Mouse (Mus musculus) cerebellum, postnatal 25 days (tissue): ENCODE measurements at regions not wholly inside any gene's neighbourhood (a gene's known extent, or its start where the extent isn't known, plus 50 kb on each side); places are given as distances from the start of the nearest gene placed in this dataset.

ENCODE experiments used
- DNase-seq, 2 experiments: peaks; one replicate each; pipeline ENCODE4 v3.0.0; 2021; ENCODE audit warnings: mixed read lengths in 2 of 2

DNA sequence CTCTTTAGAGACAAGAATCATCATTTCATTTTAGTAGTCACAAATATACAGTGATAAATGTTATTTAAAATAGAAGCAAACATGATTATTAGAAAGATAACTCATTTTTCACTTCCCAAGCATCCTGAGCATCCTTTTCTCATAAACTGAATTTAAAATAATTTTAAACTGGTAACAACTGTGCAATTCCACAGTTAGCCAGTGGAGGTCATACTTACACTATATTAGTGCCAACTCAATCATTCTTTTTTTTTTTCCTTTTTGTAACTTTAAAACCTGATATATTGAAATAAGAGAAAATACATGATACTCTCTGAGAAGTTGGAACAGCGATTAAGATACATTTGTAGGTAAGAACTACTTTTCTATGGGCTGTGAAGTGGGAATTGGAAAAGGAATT lies 113.2 kb upstream of the Gm17509 start:
- no peak for DNase-seq

DNA sequence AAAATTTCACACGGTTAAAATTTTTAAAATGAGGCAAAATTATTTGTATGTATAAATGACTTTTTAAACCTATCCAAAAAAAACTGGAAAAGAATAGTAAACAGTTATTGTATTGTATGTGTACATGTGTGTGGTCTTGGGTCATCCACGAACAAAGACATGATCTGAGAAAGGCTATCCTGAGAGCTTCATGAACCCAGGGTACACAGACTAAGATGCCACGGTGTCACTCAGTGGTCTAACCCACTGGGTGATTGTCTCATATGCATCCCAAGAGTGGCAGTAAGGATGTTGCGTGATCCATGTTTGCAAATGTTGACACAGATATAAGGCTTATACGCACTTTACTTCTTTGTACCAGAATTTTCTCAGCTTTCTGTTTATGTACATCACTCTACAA lies 113.7 kb upstream of the Gm17509 start:
- no peak for DNase-seq

DNA sequence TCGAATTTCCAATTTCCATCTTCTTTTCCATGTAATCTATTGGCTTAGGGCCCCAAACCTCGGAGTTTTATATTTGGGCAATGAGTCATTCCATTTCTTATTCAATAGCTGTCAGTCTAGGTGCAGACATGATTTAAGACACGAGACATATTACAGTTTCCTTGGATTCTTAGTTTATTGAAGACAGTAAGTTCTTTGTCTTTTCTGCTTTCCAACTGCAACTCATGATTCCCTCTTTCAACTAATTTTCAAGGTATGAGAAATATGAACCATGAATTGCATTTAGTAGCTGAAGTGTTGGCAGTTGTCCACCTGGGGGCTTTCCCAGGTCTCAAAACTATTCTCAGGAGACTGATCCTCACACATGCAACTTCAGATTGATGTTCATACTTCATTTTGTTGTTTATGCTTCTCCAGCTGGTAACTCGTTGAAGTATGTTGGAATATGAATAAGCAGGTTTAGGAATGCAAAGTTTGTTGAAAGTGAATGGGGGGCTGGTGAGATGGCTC lies 160.3 kb upstream of the Gm17509 start:
- no peak for DNase-seq

DNA sequence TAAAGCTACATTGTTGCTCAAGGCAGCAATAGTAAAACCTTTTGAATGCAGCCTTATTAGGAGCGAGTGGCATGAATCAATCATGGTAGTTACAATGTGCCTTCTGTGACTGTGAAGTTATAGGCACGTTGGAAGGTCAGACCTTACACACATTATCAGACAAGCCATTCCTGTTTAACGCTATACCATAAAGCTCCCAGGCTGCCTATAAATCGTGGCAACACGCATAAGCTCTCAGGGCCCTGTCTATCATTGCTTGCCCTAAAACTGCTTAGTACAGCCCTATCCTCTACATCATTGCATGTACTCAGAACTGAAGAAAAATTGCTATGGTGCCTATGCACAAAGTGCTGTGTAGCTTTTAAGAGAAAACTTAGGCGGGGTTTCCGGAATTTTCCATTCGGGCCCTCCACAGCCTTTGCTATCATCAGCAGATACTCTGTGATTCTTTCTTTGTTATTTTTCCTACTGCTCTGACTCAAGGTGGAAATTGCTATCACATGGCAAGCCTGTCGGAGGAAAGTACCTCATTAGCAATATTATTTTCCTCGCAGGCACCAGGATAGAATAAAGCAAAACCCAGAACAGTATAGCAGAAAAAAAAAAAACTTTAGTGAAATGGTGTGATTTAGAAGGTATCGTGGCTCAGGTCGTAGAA lies 162.7 kb upstream of the Gm17509 start:
- DNase-seq, result no peak

DNA sequence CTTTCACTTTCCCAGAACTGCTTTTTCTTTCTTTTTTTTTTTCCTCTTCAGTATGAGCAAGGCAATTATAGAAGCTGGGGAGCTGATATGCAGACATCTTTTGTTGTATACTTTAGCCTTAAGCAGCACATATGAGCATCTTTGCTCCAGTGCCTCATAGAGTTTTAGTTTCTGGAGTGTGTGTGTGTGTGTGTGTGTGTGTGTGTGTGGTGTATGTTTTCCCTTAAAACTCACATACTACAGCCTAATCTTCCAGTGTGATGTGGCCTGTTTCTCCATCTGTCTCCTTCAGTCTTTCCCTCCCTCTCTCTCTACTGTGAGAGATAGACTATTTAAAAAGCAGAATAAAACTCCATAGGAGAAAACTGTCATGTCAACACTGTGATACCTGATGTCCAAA lies 169.4 kb upstream of the Gm17509 start:
- no peak for DNase-seq

DNA sequence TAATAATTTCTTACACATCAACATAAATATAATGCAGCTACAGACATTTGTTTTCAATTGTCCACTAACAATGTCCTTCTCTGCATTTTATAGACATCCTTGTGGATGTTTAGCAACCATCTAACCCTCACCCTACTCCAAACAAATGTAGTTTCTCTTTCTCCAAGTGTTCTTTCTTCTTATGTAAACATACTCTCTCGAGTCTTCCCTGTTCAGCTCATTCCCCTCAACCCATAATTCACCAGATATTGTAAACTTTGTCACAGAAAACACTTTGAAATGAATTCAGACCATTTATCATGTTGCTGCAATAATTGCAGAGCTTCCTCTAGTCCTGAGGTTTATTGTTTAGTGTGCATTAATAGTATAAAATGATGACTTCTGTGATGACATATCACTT lies 172.6 kb upstream of the Gm17509 start:
- no peak for DNase-seq

DNA sequence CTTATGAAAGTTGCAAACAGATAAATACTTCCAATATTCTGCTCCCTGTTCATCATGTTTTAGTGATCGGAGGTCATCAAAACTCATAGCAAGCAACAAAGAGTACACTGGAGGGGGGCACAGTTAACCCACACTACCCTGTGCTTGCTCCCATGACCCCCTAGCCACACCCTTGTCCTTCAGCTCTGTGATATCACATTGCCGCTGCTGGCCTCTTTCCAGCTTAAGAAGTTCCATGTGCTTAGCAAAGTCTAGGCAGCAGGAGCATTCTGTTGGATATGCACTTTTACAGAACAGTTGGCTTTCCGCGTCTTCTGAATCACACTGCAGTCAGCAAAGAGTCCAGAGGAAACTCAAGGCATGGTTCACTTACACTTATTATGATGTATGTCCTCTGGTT lies 180.4 kb upstream of the Gm17509 start:
- no peak for DNase-seq

DNA sequence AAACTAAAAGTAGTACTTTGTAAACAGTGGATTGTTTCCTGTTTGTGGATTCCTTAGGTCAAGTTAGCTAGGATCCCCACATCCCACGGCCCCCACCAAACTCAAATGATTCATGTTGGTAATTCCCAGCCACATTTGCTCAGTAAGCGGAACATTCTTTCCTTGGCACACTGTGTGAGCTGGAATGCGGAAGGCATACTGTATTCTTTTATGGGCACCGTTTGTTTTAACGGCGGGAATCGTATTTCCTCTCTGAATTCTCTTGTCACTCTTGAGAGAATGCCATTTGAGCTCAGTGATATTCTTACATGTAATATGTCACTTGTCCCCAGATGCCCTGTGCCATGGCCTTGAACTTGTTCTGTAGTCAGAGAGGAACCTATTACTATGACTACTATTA lies 189.1 kb upstream of the Gm17509 start:
- no peak for DNase-seq

DNA sequence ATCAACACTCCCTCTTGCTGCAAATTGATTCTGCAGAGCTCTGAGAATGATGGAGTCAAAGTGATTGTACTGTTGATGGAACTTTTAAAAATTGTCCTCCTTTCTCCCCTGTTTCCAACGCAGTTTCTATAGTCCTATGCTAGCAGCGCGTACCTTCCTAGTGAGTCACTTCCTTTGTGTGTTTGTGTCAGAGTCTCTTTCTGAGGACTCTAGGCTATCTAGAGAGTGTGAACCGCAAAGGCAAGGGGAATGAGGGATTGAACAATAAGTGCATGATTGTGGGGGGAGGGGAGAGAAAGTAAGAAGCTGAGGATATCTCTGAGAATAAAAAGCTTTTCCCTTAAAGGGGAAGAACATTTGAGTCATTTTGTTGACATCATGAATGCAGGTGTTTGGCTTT lies 188.5 kb upstream of the Hcn1 start:
- DNase-seq, result no peak

DNA sequence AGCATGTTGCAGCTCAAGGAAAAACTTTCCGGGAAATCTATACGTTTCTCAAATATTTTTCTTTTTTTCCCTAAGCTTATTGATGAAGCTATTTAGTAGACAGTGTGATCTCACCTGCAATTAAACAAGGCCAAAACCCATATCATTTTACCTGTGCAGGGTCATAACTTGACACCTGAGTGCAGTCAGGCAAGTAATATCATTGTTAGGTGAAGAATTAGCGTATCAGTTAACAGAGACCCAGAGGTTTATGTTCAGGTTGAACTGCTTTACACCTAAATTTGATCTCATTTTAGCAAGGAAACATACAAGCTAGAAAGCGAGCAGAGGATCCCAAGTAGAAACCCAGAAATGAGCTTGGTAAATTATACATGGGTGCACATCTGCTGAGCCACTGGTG lies 178.6 kb upstream of the Hcn1 start:
- DNase-seq, result no peak

DNA sequence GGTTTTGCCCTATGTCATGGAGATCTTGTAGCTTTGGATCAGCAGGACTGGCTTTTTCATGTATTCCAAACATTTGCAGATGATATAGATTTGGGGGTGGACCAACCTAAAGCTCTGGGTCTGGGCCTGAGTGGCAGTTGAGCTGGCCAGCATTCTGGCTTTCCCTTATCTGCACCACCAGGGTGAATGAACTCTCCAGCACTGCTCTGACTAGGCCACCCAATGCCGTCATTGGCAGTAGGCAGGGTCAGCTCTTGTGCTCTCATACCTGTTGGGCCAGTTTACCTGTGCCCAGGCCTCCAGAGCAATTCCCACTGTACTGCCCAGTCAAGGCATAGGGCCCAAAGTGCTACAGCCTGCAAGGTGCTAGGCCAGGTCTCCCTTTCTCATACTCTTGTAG lies 177.1 kb upstream of the Hcn1 start:
- DNase-seq, result no peak

DNA sequence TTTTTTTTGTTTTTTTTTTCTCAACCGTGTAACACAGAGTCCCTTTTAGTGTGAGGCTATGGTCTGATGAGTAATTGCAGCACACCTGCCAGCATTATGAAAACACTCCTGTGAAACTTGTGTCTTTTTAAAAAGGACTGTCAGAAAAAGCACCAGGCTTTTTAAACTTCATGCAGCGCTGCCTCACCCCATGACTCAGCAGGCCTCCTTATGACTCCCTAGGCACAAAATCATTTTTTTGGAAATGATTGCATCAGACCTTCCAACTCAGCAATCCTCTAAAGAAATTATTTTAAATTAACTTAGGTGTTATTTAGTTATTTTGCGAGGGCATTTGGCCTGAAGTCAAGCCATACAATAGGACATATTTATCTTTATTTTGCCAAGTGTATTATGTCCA lies 134.7 kb upstream of the Hcn1 start:
- no peak for DNase-seq

DNA sequence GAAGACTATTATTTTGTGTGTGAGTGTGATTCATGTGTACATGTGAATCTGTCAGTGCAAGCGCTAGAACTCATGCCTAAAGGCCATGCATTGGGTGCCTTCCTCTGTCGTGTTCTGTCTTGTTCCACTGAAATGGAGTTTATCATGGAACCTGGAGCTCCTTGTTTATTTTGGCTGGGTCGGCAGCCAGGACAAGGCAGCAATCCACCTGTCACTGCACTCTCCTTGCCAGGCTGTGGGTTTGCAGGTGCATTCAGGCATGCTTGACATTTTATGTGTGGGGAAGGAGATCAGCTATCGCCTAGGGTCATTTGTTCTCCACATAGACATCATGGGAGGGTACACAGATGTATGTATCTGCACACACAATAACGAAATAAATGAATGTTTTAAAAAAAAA lies 129.4 kb upstream of the Hcn1 start:
- peak; percentile 8 to 29 for DNase-seq

DNA sequence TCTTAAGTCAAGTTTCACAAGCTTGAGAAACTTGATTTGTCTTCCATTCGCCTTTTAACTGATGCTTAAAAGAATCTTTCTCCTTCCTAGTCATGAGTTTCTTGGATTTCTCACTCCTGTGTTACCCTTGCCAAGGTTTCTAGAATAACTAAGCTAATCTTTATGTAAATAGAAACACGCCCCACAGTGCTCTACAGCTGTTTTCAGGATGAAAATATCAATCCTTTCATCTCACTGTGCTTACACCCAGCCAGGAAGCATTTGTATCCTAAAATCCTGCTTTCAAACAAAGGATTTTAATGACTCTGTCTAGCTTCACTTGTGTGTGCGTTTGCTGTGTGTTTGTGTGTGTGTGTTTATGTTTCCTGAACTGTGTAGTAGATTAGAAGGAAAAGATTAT lies 119.5 kb upstream of the Hcn1 start:
- DNase-seq, result no peak

DNA sequence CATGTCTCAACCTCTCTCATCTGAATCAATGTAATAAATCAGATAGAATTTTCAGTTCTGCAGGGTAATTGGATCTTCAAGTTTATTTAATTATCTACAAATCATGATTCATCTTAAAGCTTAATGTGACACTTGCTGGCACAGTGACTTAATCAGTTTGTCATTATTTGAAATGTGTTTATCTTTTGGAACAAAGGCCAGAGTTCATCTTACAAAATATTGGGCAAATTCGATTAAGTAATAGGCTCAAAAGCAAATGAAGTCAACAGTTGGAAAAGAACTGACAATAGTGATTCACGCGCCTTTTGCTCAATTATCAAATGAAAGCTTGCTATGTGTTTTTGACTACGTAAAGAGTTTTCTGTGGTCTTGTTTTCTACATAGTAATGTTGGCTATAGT lies 93.4 kb upstream of the Hcn1 start:
- no peak for DNase-seq

DNA sequence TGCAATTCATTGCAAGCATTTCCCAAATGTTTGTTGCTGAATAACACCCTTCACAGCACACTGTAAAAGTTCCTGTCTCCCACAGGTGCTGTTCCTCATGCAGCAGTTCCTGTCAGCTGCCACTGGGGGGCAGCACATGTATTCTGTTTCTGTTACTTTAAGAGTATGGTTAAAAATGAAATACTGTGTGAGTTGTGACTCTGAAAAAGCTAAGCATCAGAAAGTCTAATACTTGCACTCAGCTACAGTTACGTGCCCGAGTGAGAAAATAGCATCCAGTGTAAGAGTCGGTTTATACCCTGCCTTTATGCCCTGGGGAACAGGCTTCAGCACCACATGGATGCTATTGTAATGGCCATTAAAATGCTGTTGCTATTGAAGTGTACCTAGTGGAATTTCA lies 52.0 kb upstream of the Hcn1 start:
- DNase-seq, result peak; percentile 68 to 78
